Mouse (Mus musculus): ENCODE results near the gene Dcun1d2.

The Dcun1d2 gene

GRCm38 (mm10) chr8:13206290-13206689 lies 81.6 kb downstream of the Dcun1d2 start:
- no peak for DNase-seq (ENCODE audit: low read depth, low spot score)

Measured in WW6 (cell line).